ENCODE assay signal across 9 mouse cellular contexts in the genomic region with DNA sequence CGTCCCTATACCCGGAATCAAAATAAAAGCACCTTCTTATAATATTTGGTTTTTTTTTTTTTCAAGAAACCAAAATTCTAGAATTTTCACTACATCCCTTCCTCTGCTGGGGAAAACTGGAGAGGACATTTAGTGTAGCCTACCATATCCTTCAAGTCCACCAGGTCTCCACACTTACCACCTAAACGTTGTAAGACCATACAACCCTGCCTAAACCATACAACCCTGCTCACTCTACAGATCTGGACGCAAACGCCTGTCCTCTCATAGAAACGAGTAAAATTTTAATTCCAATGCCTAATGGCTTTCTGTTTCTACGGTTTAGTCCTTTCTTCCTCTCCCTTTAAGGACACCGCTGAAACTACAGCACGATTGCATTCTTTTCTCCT. TPM values are rescaled to one million over a fixed set of nuclear protein-coding genes. Genes with fewer than 3 reads are reported as not detected.
DNase-seq lines count a peak whose midpoint lies in the region; ATAC-seq and TF ChIP-seq lines count a peak whose summit lies in the region.
"Had no signal": no experiment of that assay in that cellular context is flagged by ENCODE, and none has a peak within 500 bp of the region (broad histone marks: within the 10 kb centered on the region; RNA-seq: fewer than 3 reads in every experiment).

No protein-coding gene starts in this region.

- H3K36me3 ChIP-seq in heart, embryonic 16.5 days (ENCODE audit: control insufficient read depth, insufficient read depth) = peaks cover 2% of the 10 kb centered on the region; the same call in 1 of the 2 replicates
- peaks cover 25% of the 10 kb centered on the region for H3K36me3 ChIP-seq in hindbrain, embryonic 14.5 days (replicated peaks; ENCODE audit: control insufficient read depth, insufficient read depth)
- H3K36me3 ChIP-seq in midbrain, embryonic 12.5 days = peaks cover 47% of the 10 kb centered on the region

- H3K4me3 ChIP-seq in heart, embryonic 16.5 days (ENCODE audit: low read length) = peak overlapping the region; percentile 93
- H3K4me3 ChIP-seq in bone marrow macrophage, adult 2 months (ENCODE audit: insufficient read depth, low read length) = peak overlapping the region; percentile 88
- H3K4me3 ChIP-seq in hindbrain, embryonic 14.5 days (replicated peaks; ENCODE audit: low read length) = peak overlapping the region; percentile 69
- peak overlapping the region; percentile 67 for H3K4me3 ChIP-seq in midbrain, embryonic 12.5 days

- H3K27ac ChIP-seq in heart, embryonic 16.5 days (ENCODE audit: low read length) = peak overlapping the region; percentile 90
- H3K27ac ChIP-seq in bone marrow macrophage, adult 2 months (ENCODE audit: insufficient read depth, low read depth, low read length) = peak overlapping the region; percentile 83
- peak overlapping the region; percentile 90 for H3K27ac ChIP-seq in hindbrain, embryonic 14.5 days
- peak overlapping the region; percentile 78 for H3K27ac ChIP-seq in midbrain, embryonic 12.5 days (replicated peaks)

- TF ChIP-seq CTCF in bone marrow macrophage, adult 2 months (IDR thresholded peaks at IDR 0.05; ENCODE audit: low read depth, low read length) = no peak

- TF ChIP-seq POLR2A in bone marrow macrophage, adult 2 months (IDR thresholded peaks at IDR 0.05; ENCODE audit: borderline replicate concordance, low read depth, low read length) = no peak

- H3K4me1 ChIP-seq in heart, embryonic 16.5 days (ENCODE audit: control insufficient read depth, insufficient read depth, low read length) = peaks cover 11% of the 10 kb centered on the region
- peaks cover 10% of the 10 kb centered on the region for H3K4me1 ChIP-seq in bone marrow macrophage, adult 2 months (ENCODE audit: control insufficient read depth, insufficient read depth, low read length)
- H3K4me1 ChIP-seq in hindbrain, embryonic 14.5 days (replicated peaks; ENCODE audit: control insufficient read depth, insufficient read depth, low read length) = peaks cover 4% of the 10 kb centered on the region; the same call in 1 of the 2 replicates
- H3K4me1 ChIP-seq in midbrain, embryonic 12.5 days = no peaks in the 10 kb centered on the region

- H3K27me3 ChIP-seq in heart, embryonic 16.5 days (ENCODE audit: control insufficient read depth, insufficient read depth, low read length) = no peaks in the 10 kb centered on the region
- no peaks in the 10 kb centered on the region for H3K27me3 ChIP-seq in hindbrain, embryonic 14.5 days (ENCODE audit: control insufficient read depth, insufficient read depth, low read length)
- H3K27me3 ChIP-seq in midbrain, embryonic 12.5 days = no peaks in the 10 kb centered on the region

- no peaks in the 10 kb centered on the region for H3K9me3 ChIP-seq in heart, embryonic 16.5 days (replicated peaks; ENCODE audit: control insufficient read depth, low read length)
- H3K9me3 ChIP-seq in hindbrain, embryonic 14.5 days (ENCODE audit: control insufficient read depth, low read length) = peaks cover 53% of the 10 kb centered on the region
- peaks cover 47% of the 10 kb centered on the region for H3K9me3 ChIP-seq in midbrain, embryonic 12.5 days

- WGBS in heart, embryonic 16.5 days = 10% methylated on average over 9 of the region's 9 CpGs
- 16% methylated on average over 9 of the region's 9 CpGs for WGBS in hindbrain, embryonic 14.5 days
- WGBS in midbrain, embryonic 12.5 days = 18% methylated on average over 9 of the region's 9 CpGs

- no peak for ATAC-seq in heart, embryonic 16.5 days (replicated peaks; ENCODE audit: extremely low read depth, insufficient read depth, low FRiP score)
- ATAC-seq in hindbrain, embryonic 14.5 days (ENCODE audit: low FRiP score) = peak; percentile 60
- ATAC-seq in midbrain, embryonic 12.5 days (ENCODE audit: low FRiP score, low read depth) = peak; percentile 44

- no peak for DNase-seq in heart, adult 8-10 months (ENCODE audit: low spot score)
- DNase-seq in hindbrain, embryonic 14.5 days (ENCODE audit: low spot score) = no peak
- DNase-seq in urinary bladder, adult 18-20 months (ENCODE audit: low spot score in 2 of 2) = no peak
- DNase-seq in ovary, postnatal 10 days (ENCODE audit: low spot score) = no peak
- DNase-seq in gastrocnemius, postnatal 10 days = no peak

- H3K9ac ChIP-seq in heart, embryonic 16.5 days (ENCODE audit: low read length) = peak overlapping the region; percentile 87
- peak overlapping the region; percentile 78 for H3K9ac ChIP-seq in hindbrain, embryonic 14.5 days
- peak overlapping the region; percentile 70 for H3K9ac ChIP-seq in midbrain, embryonic 12.5 days (replicated peaks)

- peak overlapping the region; percentile 82 for H3K4me2 ChIP-seq in heart, embryonic 16.5 days (ENCODE audit: low read depth, low read length)
- peak overlapping the region; percentile 73 for H3K4me2 ChIP-seq in hindbrain, embryonic 14.5 days (replicated peaks)
- peak overlapping the region; percentile 55 for H3K4me2 ChIP-seq in midbrain, embryonic 12.5 days (replicated peaks)

RNA-seq across cellular contexts. Expression of a gene that starts 0.6 kb away (rescaled TPM):
- polyA plus RNA-seq in heart, embryonic 16.5 days (2015; fragmentation: Nextera tagmentation; extraction: Ambion mirVana) = 8.4 and 8.7 TPM in 2 replicates
- 10 to 100 TPM; 20.1 to 26.1 (median 21.2) TPM for total RNA-seq in heart, adult 8-10 months (2022)
- 21.1 and 22.2 TPM in 2 replicates for polyA plus RNA-seq in bone marrow macrophage, adult 2 months (2012; ENCODE audit: insufficient read depth, insufficient read length, missing spikeins)
- polyA plus RNA-seq in hindbrain, embryonic 14.5 days (2014; fragmentation: Nextera tagmentation; extraction: Ambion mirVana) = 23.1 and 27.8 TPM in 2 replicates
- polyA plus RNA-seq in midbrain, embryonic 12.5 days (2016; fragmentation: Nextera tagmentation; extraction: Ambion mirVana) = 23.3 and 26.8 TPM in 2 replicates
- total RNA-seq in gastrocnemius, postnatal 10 days (2021) = 10 to 100 TPM in 1 of 2 experiments, 1 to 10 TPM in 1; 9.2 to 12.7 TPM

RNA-seq across cellular contexts. Expression of a gene that starts 18.6 kb away (rescaled TPM):
- not detected in 2 replicates for polyA plus RNA-seq in heart, embryonic 16.5 days (2015; fragmentation: Nextera tagmentation; extraction: Ambion mirVana)
- total RNA-seq in heart, adult 8-10 months (2022) = not detected
- not detected in 2 replicates for polyA plus RNA-seq in bone marrow macrophage, adult 2 months (2012; ENCODE audit: insufficient read depth, insufficient read length, missing spikeins)
- polyA plus RNA-seq in hindbrain, embryonic 14.5 days (2014; fragmentation: Nextera tagmentation; extraction: Ambion mirVana) = 0.17 and 0.37 TPM in 2 replicates
- polyA plus RNA-seq in midbrain, embryonic 12.5 days (2016; fragmentation: Nextera tagmentation; extraction: Ambion mirVana) = not detected in 2 replicates
- not detected for total RNA-seq in gastrocnemius, postnatal 10 days (2021)
- polyA plus RNA-seq: large intestine, adult 2 months had no signal
